Mouse (Mus musculus) small intestine, adult 2 months (tissue): ENCODE data around the gene Fam217a.
"Not testable (repeated sequence)": the region's sequence is repeated elsewhere in the genome, so short reads cannot be mapped to it uniquely, and the experiment has no call there.

Source experiments
- CTCF ChIP-seq: fragments of 200-500 bp; IDR thresholded peaks from 2 replicates; pipeline ENCODE4 v1.5.1; 2012; ENCODE audit warnings: low read depth, mild to moderate bottlenecking, control low read depth, inconsistent platforms, low read length, moderate library complexity, mixed read lengths; ENCODE audit not compliant: insufficient replicate concordance, insufficient read length; ENCODE audit errors: extremely low read depth
- POLR2A ChIP-seq: fragments of 200-500 bp; IDR thresholded peaks from 2 replicates; pipeline ENCODE4 v1.6.1; 2012; ENCODE audit warnings: low read depth, mild to moderate bottlenecking, control low read depth, inconsistent platforms, low read length, moderate library complexity

- not testable (repeated sequence) for TF ChIP-seq POLR2A, CTCF
Measured at GRCm38 (mm10) chr13:34861166-34861565, 62.9 kb downstream of the Fam217a start.
